Mouse (Mus musculus) frontal cortex, adult (tissue): ENCODE data around the gene Taar4.

ENCODE experiments used
- ATAC-seq: cut with Nextera tagmentation; 2 replicates; pipeline ENCODE4 v1.9.2; 2017; ENCODE audit warnings: mild to moderate bottlenecking, moderate library complexity, mixed read lengths; ENCODE audit not compliant: low TSS enrichment

The Taar4 gene

DNA sequence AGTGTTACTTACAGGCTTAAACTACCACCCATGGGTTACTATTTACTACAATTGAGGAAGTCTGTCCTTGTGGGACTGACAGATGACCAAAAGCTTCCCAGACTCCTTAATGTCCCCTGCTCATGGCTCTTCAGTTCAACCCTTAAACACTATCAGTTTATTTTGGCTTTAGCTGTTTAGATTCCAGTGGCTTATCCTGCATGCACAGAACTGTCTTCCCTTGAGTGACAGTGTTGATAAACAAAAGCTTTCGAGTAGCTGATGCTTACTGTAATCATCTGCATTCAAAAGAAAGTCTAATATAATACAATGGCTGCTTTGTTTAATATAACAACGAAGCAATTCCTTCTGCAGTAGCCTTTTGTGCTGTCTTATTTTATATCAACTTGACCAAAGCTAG lies 46.7 kb downstream of the Taar4 start:
- no peak for ATAC-seq

DNA sequence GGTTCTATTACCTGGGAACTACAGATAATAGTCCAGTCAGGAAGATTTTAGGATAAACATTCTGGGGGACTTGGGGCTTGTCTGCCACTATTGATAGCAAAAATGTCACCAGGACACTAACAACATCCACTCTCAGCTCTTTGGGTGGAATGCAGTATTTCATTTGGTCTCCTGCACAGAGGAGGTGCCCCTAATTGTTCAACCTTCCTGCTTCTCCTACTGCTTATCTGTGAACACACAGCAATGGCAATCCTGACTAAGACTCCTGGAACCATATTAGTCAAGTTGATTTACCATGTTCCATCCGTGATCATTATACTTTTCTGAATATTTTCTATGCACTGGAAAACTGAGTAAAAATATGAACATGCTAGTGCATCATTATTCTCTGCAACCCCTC lies 47.8 kb downstream of the Taar4 start:
- no peak for ATAC-seq
